Mouse (Mus musculus) cerebellum, adult 11 months (tissue): Measurements from ENCODE around the gene Slc11a1.
"Not testable (repeated sequence)": the region's sequence is repeated elsewhere in the genome, so short reads cannot be mapped to it uniquely, and the experiment has no call there.

Experiments used
- DNase-seq: peaks from one replicate; pipeline ENCODE4 v3.0.0; 2022

Slc11a1 gene

GRCm38 (mm10) chr1:74374980-74375379, at the start of gene Slc11a1:
Gene Slc11a1 (plus strand): TSS chr1:74375195.
- DNase-seq, result no peak

DNA sequence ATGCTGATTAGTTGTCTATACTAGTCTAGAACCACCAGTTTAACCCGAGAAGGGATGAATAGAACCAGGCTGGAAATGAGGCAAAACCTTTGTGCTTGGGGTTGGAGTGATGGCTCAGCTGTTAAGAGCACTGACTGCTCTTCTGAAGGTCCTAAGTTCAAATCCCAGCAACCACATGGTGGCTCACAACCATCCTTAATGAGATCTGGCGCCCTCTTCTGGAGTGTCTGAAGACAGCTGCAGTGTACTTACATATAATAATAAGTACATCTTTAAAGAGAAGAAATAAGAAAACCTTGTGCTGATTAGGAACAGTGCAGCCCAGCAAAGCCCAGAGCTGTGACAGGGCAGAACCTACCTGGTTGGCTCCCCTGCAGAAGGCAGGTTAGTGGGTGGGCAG, 48.1 kb upstream of the Slc11a1 start:
- not testable (repeated sequence) for DNase-seq

DNA sequence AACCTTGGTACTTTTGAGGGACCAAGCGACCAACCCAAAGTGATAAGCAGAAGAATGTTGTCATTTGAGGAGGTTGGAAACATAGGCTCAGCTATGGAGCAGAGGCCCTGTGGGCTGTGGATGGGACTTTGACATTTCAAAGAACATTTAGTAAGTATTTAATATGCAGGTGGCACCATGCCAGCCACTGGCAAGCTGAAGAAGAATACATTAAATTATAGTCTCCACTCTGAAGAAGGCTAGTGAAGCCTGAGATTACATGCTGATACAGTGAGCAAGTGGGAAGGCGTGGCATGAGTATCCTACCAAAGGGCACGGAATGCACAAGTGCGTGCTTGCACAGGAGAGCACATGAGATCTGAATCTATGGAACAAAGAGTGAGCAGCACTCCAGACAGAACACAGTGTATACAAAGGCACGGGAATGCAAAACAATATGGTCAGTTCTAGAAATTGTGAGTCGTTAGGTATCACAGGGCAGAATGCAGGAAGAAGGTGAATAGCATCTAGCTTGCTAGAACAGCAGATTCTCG, 45.0 kb upstream of the Slc11a1 start:
- DNase-seq, result no peak

- no peak for DNase-seq
These were observed 43.8 kb upstream of the Slc11a1 start for GRCm38 (mm10) chr1:74331046-74331681.

DNA sequence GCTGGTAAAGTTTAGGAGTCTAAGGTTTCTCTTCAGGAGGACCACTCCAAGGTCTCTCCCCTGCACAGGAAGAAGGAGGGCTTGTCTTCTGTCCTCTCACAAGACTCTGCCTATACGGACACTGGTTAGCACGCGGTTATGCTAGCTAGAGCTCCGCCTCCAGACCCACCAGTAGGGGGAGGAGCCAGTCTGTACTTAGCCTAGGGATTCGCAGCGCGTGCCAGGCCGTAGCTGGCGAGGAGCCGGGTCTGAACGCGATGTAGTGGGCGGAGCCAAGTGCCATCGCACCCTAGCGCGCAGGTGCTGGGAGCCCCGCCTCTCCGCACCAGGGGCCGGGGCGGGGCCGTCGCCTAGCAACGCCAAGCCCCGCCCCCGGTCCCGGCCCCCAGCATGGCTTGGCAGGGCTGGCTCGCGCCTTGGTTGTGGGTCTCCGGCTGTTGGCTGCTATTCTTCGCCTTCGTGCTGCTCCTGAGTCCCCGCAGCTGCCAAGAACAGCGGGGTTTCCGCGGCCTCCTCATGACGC, 42.7 kb upstream of the Slc11a1 start:
- peak; percentile 95 for DNase-seq

- DNase-seq, result peak; percentile 40
These were observed 42.1 kb upstream of the Slc11a1 start for GRCm38 (mm10) chr1:74332930-74333329.

DNA sequence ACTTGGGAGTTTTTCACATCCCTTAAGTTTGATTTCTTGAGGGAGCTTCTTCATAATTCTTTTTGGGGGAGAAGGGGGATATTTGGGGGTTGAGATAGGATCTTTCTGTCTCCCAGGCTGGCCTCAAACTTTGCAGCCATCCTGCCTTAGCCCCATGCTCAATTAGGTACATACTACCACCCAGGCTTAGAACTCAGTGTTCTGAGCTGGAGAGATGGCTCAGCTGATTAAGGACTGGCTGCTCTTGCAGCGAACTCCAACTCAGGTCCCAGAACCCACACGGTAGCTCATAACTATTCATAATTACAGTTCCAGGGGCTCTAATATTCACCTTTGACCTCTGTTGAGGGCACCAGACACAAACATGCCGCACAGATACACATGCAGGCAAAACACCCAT, 40.4 kb upstream of the Slc11a1 start:
- DNase-seq, result no peak

- no peak for DNase-seq
These were observed 40.0 kb upstream of the Slc11a1 start for GRCm38 (mm10) chr1:74335033-74335432.

GRCm38 (mm10) chr1:74335436-74336170, 39.4 kb upstream of the Slc11a1 start:
- DNase-seq, result no peak

DNA sequence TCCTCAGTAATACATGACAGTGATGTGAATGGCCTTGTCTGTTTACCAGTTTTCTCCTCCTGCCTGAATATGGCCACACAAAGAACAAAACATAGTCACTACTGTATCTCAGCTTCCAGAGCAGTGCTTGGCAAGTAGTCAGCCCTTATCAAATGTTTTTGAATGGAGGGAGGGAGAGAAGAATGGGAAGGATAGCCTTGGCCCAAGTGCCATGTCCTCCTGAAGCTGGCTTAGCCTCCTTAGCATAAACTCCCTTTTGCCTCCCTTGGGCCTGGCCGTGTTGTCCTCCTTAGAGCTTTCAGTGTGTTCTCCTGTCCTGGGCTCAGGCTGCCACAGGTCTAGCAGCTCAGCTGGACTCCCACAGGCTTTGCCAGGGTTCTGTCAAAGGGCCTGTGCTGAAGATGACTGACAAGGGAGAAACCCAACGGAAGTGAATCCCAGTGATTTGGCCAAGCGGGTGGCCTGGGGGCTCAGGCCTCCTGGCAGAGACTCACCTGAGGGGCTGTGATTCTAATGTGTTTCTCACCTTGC, 37.7 kb upstream of the Slc11a1 start:
- DNase-seq, result no peak

DNA sequence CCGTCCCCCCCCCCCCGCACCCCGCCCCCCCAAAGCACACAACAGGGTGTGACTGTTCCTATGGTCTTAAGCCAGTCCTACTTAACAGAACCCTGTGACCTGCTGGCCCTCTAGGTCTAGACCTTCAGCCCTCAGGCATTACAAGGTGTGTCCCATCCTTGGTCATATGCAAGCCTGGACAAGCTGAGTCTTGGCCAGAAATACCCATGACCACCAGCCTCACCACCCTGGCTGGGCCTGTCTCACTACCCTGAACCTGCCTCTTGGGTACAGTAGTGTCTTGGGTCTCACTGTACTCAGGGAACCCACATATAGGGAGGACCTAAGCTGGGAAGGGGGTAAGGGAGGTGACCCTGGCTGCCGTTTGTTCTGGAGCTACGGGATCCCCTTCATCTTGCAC, 37.0 kb upstream of the Slc11a1 start:
- DNase-seq, result no peak

- DNase-seq, result no peak
These were observed 36.4 kb upstream of the Slc11a1 start for GRCm38 (mm10) chr1:74338626-74339025.

DNA sequence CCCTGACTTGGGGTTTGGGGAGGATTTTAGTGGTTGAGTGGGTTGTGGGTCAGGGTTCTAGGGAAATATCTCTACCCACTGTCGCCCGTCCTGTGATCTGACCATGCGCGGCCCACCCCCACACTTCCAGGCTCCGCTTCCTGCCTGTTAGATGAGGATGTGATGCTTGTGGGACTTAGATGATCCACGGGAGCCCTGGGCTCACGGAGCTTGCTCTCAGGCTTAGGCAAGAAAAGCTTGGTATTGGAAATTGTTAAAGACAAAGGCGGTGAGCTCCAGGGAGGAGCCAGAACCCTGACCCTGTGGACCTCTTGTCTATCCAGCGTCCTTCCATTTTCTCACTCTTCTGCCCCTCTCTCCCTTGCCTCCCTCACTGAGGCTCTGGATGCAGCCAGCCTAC, 35.1 kb upstream of the Slc11a1 start:
- no peak for DNase-seq

GRCm38 (mm10) chr1:74340361-74340764, 34.6 kb upstream of the Slc11a1 start:
- peak; percentile 33 for DNase-seq

- DNase-seq, result not testable (repeated sequence)
These were observed 34.0 kb upstream of the Slc11a1 start for GRCm38 (mm10) chr1:74340992-74341391.

- DNase-seq, result no peak
These were observed 33.1 kb upstream of the Slc11a1 start for GRCm38 (mm10) chr1:74341898-74342297.

DNA sequence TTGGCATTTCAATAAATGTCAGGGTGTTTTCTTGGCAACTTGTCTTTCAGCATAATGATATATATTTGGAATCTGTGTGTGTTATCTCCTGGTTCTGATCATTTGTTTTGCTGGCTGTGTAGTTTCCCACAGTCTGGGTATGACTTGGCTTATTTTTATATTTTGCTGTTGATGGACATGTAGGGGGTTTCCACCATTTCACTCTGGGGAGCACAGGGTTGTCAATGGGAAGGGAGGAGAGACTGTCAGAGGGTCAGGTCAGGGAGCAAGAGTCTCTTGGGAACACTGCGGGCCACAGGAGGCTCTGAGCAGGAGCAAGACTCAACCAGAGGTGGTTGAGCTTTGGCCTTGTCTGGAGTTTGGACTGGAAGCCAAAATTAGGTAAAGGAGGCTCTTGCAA, 32.7 kb upstream of the Slc11a1 start:
- no peak for DNase-seq

DNA sequence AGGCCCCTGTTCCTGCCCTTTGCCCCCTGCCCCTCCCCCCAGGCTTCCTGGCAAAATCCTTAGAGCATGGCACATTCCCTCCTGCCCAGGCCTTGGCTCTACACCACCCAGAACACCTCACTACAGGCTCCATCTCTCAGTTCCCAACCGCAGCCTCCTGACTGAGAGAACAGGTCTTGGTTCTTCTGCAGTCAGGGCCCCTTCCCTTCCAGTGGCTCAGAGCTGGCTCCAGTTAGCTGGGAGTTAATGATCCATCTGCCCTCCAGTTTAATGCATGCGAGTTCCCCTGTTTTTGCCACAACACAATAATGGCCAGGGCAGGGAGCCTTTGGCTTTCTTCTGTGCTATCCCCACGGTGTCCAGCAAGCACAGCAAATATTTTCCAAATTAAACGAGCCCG, 31.8 kb upstream of the Slc11a1 start:
- DNase-seq, result no peak

- DNase-seq, result no peak
These were observed 30.7 kb upstream of the Slc11a1 start for GRCm38 (mm10) chr1:74344163-74344916.

- no peak for DNase-seq
These were observed 23.7 kb upstream of the Slc11a1 start for GRCm38 (mm10) chr1:74351185-74351769.

DNA sequence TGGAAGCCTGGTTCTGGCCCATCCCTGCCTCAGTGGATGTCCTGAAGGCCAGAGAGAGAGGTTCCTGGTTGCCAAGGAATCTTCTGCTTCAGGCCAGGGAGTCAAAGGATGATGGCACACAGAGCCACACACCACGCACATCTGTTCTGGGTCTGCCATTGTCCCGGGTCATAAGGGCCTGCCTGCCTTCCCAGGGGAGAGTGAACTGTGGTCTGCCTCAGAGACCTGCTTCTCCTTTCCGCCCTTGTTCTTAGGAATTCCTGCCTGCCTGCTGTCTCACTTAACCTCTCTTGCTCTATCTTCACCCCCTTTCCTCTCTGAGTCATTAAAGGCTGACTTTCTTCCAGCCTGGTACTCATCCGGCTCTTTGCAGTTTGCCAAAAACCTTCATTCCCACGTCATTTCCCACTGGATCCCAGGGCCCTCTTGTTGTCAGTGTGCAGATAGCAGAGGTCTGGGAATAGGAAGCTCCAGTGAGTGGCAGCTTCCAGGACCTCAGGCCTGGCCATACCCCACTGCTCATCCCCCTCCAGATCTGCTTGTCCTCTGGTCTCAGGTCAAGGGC, 22.4 kb upstream of the Slc11a1 start:
- DNase-seq, result no peak
